Mouse (Mus musculus) liver, embryonic 11.5 days (tissue): ENCODE data around the gene AC170998.1. TPM values are rescaled to one million over a fixed set of nuclear protein-coding genes. Genes with fewer than 3 reads are reported as not detected.

Experiments
- ATAC-seq: fragments of 200-750 bp; cut with Nextera tagmentation; replicated peaks from 2 replicates; pipeline ENCODE4 v1.8.0; 2017; ENCODE audit warnings: moderate number of reproducible peaks, mild to moderate bottlenecking, moderate TSS enrichment, moderate library complexity; ENCODE audit not compliant: low FRiP score
- DNase-seq: peaks from one replicate; pipeline ENCODE4 v3.0.0-alpha.2; 2017; ENCODE audit warnings: low spot score
- H3K27ac ChIP-seq: fragments of 300-500 bp; sonication (generic); 2 replicates; pipeline ENCODE4 v1.5.1; 2014; ENCODE audit warnings: mild to moderate bottlenecking, low read depth, low read length, control low read depth
- H3K27me3 ChIP-seq: fragments of 300-500 bp; sonication (generic); replicated peaks from 2 replicates; pipeline ENCODE4 v1.6.1; 2014; ENCODE audit warnings: low read length, mixed read lengths; ENCODE audit not compliant: control insufficient read depth, insufficient read depth
- H3K36me3 ChIP-seq: fragments of 300-500 bp; sonication (generic); 2 replicates; pipeline ENCODE4 v1.6.1; 2014; ENCODE audit warnings: mild to moderate bottlenecking, low read length, moderate library complexity, mixed read lengths; ENCODE audit not compliant: control insufficient read depth, insufficient read depth
- H3K4me1 ChIP-seq: fragments of 300-500 bp; sonication (generic); replicated peaks from 2 replicates; pipeline ENCODE4 v1.6.1; 2014; ENCODE audit warnings: low read length, mixed read lengths; ENCODE audit not compliant: control insufficient read depth, insufficient read depth
- H3K4me2 ChIP-seq: fragments of 300-500 bp; sonication (generic); 2 replicates; pipeline ENCODE4 v1.6.1; 2014; ENCODE audit warnings: mild to moderate bottlenecking, control low read depth, moderate library complexity
- H3K4me3 ChIP-seq: fragments of 300-500 bp; sonication (generic); 2 replicates; pipeline ENCODE4 v1.5.1; 2014; ENCODE audit warnings: low read depth, low read length, control low read depth
- H3K9ac ChIP-seq: fragments of 300-500 bp; sonication (generic); 2 replicates; pipeline ENCODE4 v1.6.1; 2014; ENCODE audit warnings: low read depth, low read length, control low read depth
- H3K9me3 ChIP-seq: fragments of 300-500 bp; sonication (generic); 2 replicates; pipeline ENCODE4 v1.6.1; 2016; ENCODE audit warnings: low read length, inconsistent platforms, mixed read lengths; ENCODE audit not compliant: control insufficient read depth
- WGBS: fragments of 180-500 bp; shearing (Covaris S2); extraction: QIAGEN DNeasy Blood & Tissue Kit; methylation state at CpG from one replicate; pipeline ENCODE4 v1.1.7; 2014; 5-methylcytosine and 5-hydroxymethylcytosine counted together
- polyA plus RNA-seq: library from polyadenylated mRNA; unstranded; fragments of >200 nt; fragmentation: Nextera tagmentation; extraction: Ambion mirVana; gene quantifications from 2 replicates; pipeline ENCODE4 v1.2.1, GENCODE M21; 2014

The AC170998.1 gene
- polyA plus RNA-seq, 1 experiment from 2014 or later: 3.6 TPM

DNA sequence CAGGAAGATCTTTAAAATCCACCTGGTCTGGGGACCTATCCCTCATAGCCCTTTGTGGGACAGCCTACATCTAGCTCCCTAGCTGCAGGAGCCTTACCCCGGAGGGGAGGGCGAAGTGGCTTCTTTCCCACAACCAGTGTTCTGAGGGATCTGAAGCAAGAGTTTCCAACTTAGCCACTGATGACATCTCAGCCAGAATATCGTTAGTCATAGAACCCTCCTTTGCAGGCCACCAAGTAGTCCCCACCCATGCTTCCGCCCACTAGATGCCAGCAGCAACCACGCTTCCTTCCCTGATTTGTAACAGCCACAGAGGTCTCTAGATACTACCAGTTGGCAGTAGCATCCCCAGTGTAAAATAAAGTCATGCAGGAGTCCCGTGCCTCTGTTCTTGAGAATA is 24.7 kb downstream of the AC170998.1 start:
- Histone ChIP-seq H3K4me2 (no peak overlapping the region), H3K4me3 (no peak overlapping the region), H3K27ac (no peak overlapping the region), H3K27me3 (no peaks in the 10 kb centered on the region), H3K9ac (no peak overlapping the region), H3K9me3 (no peaks in the 10 kb centered on the region), H3K36me3 (peaks cover 18% of the 10 kb centered on the region), H3K4me1 (no peaks in the 10 kb centered on the region)
- no peak for DNase-seq
- WGBS: 58% methylated on average over 6 of the region's 6 CpGs
- ATAC-seq: no peak

- H3K4me3 ChIP-seq: no peak overlapping the region
- no peak overlapping the region for H3K4me2 ChIP-seq
- WGBS: 52% methylated on average over 5 of the region's 5 CpGs
- no peaks in the 10 kb centered on the region for H3K4me1 ChIP-seq
- ATAC-seq: no peak
- H3K36me3 ChIP-seq: no peaks in the 10 kb centered on the region
- no peaks in the 10 kb centered on the region; the same call in 1 of the 2 replicates for H3K27me3 ChIP-seq
- H3K27ac ChIP-seq: no peak overlapping the region
- no peak for DNase-seq
- H3K9ac ChIP-seq: no peak overlapping the region
- no peaks in the 10 kb centered on the region for H3K9me3 ChIP-seq
Measured at GRCm38 (mm10) chr17:28756447-28756846, 30.6 kb downstream of the AC170998.1 start.

GRCm38 (mm10) chr17:28757470-28757869 is 31.6 kb downstream of the AC170998.1 start:
- no peaks in the 10 kb centered on the region for H3K36me3 ChIP-seq
- no peak overlapping the region for H3K4me3 ChIP-seq
- no peak for ATAC-seq
- no peaks in the 10 kb centered on the region; the same call in 1 of the 2 replicates for H3K27me3 ChIP-seq
- H3K9me3 ChIP-seq: no peaks in the 10 kb centered on the region
- H3K4me2 ChIP-seq: no peak overlapping the region
- WGBS: 81% methylated on average over 2 of the region's 2 CpGs
- H3K4me1 ChIP-seq: no peaks in the 10 kb centered on the region
- H3K27ac ChIP-seq: no peak overlapping the region
- no peak for DNase-seq
- no peak overlapping the region for H3K9ac ChIP-seq

GRCm38 (mm10) chr17:28760736-28761312 is 34.9 kb downstream of the AC170998.1 start:
- Histone ChIP-seq H3K9me3 (no peaks in the 10 kb centered on the region), H3K27ac (no peak overlapping the region), H3K36me3 (no peaks in the 10 kb centered on the region), H3K4me3 (no peak overlapping the region), H3K4me1 (no peaks in the 10 kb centered on the region), H3K27me3 (no peaks in the 10 kb centered on the region; the same call in 1 of the 2 replicates), H3K9ac (no peak overlapping the region), H3K4me2 (no peak overlapping the region)
- 62% methylated on average over 8 of the region's 8 CpGs for WGBS
- no peak for ATAC-seq
- no peak for DNase-seq

- H3K4me3 ChIP-seq: no peak overlapping the region
- no peak overlapping the region for H3K4me2 ChIP-seq
- no peaks in the 10 kb centered on the region for H3K4me1 ChIP-seq
- no peak overlapping the region for H3K27ac ChIP-seq
- peak; percentile 70 for DNase-seq
- H3K9ac ChIP-seq: no peak overlapping the region
- peaks cover 3% of the 10 kb centered on the region for H3K27me3 ChIP-seq
- WGBS: 12% methylated on average over 3 of the region's 3 CpGs
- 0 out of 2 replicates have a peak, but pooled peaks have one; percentile 15 for ATAC-seq
- no peaks in the 10 kb centered on the region for H3K9me3 ChIP-seq
- H3K36me3 ChIP-seq: no peaks in the 10 kb centered on the region
Measured at GRCm38 (mm10) chr17:28761871-28762270, 36.0 kb downstream of the AC170998.1 start.

DNA sequence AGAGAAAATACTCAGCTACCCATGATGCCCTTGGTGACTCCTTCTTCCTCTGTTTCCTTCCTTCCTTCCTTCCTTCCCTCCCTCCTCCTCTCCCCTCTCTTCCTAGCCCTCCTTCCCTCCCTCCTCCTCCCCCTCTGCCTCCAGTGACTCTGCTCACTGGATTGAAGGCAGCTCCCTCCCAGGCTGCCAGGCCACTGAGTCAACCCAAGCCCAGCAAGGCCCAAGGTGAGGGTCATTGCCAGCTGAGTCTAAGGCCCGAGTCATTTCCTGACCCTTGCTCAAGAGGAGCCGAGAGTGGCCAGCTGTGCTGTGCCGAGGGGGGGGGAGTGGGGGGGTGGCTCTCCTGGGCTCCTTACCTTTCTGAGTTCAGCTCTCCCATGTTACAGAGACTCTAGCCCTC is 40.3 kb downstream of the AC170998.1 start:
- no peak overlapping the region for H3K9ac ChIP-seq
- no peaks in the 10 kb centered on the region for H3K36me3 ChIP-seq
- no peak overlapping the region for H3K27ac ChIP-seq
- H3K9me3 ChIP-seq: no peaks in the 10 kb centered on the region
- DNase-seq (no peak), ATAC-seq (no peak)
- H3K4me1 ChIP-seq: peaks cover 7% of the 10 kb centered on the region; the same call in 1 of the 2 replicates
- H3K4me3 ChIP-seq: no peak overlapping the region
- WGBS: 36% methylated on average over 3 of the region's 3 CpGs
- peaks cover 41% of the 10 kb centered on the region for H3K27me3 ChIP-seq
- no peak overlapping the region for H3K4me2 ChIP-seq

DNA sequence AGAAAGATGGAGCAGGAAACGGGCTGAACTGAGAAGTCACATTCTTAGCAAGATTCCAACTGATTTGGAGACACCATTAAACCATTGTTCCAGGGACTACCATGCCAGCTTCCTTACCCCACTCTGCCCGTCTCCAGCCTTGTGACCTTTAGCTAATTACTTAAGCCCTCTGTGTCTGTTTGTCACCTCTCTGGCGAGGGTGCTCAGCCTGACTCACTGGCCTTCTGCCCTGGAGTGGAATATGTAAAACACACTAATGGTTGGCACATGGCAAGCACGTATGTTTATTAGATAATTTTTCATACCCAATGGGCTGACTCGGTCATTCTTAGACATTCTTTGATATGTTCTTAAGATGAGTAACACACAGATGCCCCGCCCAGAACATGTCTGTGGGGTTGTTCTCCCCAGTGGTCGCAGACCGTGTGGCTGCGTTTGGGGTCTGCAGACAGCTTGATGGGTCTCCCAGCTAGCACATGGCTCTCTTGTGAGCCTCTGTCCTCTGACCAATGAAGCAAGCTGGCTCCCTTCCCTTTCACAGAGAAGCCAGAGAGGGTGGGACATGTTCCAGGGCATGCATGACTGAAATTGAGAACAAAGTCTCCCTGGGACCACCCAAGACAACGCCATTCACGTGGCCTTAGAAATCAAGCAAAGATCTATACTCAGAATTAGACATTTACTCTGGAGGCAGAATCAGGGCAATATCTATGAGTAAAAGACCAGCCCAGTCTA is 41.1 kb downstream of the AC170998.1 start:
- Histone ChIP-seq H3K27ac (no peak overlapping the region), H3K27me3 (peaks cover 43% of the 10 kb centered on the region), H3K36me3 (no peaks in the 10 kb centered on the region), H3K4me1 (peaks cover 7% of the 10 kb centered on the region; the same call in 1 of the 2 replicates), H3K4me3 (no peak overlapping the region), H3K9me3 (no peaks in the 10 kb centered on the region), H3K9ac (no peak overlapping the region), H3K4me2 (no peak overlapping the region)
- no peak for DNase-seq
- 75% methylated on average over 11 of the region's 11 CpGs for WGBS
- ATAC-seq: no peak

DNA sequence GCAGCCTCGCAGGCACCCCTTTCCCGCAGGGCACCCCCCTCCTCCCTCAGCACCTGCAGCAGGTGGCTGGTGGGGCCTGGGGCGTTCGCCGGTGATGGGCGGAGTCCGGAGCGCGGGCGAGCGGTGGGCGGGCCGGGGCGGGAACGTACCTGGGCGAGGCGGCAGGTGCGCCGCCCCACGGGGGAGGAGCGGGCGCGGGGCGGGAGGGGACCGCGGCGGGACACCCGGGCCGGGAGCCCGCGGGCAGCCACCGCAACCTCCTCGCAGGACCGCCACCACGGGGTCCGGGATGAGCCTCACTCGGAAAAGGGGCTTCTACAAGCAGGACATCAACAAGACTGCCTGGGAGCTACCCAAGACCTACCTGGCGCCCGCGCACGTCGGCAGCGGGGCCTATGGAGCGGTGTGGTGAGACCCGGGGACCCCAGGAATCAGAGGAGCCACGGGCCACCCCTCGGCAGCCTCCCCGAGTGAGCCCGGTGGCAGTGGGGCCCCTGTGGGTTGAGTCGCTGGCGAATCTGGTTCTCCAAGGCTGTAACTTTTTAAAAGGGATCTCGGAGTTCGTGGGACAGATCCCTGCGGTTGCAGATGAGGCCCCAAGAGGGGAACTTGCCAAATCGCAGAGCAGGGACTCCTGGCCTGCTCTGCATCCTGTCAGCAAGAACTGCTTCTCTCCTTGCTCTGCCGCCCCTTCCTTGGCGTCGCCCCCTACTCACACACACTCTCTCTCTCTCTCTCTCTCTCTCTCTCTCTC is 43.4 kb downstream of the AC170998.1 start, which contains the start of gene Mapk13:
Mapk13 (plus strand) TSS at position 177 of the 754 bp plus-strand sequence.
- peaks cover 43% of the 10 kb centered on the region for H3K27me3 ChIP-seq
- H3K27ac ChIP-seq: no peak within 1 kb of the TSS
- peaks cover 7% of the 10 kb centered on the region; the same call in 1 of the 2 replicates for H3K4me1 ChIP-seq
- 2% methylated on average over 58 of the region's 58 CpGs for WGBS
- no peaks in the 10 kb centered on the region for H3K9me3 ChIP-seq
- H3K4me3 ChIP-seq: peak within 1 kb of the TSS; percentile 52
- no peaks in the 10 kb centered on the region for H3K36me3 ChIP-seq
- H3K4me2 ChIP-seq: peak within 1 kb of the TSS; percentile 81
- no peak for ATAC-seq
- DNase-seq: no peak
- H3K9ac ChIP-seq: peak within 1 kb of the TSS; percentile 40; the same call in 1 of the 2 replicates
